Mouse (Mus musculus): Measurements from ENCODE around the gene Lrrc57.
A peak's percentile ranks its signal among the peaks of the same experiment; 100 is the strongest.
"Not testable (repeated sequence)": the region's sequence is repeated elsewhere in the genome, so short reads cannot be mapped to it uniquely, and the experiment has no call there.

The Lrrc57 gene

DNA sequence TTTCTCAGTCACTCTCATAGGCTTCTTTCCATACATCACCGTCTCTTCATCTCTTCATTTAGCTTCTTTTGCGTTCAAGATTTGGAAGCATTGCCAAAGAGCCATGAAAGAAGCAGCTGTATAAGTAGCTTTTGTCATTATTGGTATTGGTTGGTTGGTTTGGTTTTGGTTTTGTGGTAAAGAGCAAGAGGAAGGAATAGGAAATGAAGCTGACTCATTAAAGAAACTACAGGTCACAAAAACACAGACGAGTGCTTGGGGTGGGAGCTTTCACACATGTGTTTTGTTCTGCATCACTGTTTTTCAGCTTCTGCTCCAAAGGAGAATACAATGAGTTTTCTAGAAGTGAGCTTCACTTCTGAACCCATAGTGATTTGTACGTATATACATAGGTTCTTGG is 9.8 kb downstream of the Lrrc57 start:
- peak; percentile 60 for DNase-seq (ENCODE audit: low read depth)

DNA sequence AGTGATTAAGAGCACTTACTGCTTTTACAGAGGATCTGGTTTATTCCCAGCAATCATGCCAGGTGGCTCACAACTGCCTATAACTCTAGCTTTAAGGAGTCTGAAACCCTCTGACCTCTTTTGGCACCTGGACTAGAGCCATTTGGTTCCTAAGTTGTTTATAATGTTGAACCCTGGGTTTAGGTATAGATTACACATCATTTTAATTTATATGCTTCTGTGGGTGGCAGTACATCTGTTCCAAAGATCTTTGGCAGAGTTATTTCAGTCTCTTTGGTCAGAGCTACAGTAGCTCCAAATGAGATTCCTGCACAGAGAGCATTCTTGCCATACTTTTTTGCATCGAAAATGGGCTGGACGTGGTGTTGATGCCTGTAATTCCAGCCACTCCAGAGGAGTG is 11.6 kb downstream of the Lrrc57 start:
- DNase-seq (ENCODE audit: low read depth) = no peak

DNA sequence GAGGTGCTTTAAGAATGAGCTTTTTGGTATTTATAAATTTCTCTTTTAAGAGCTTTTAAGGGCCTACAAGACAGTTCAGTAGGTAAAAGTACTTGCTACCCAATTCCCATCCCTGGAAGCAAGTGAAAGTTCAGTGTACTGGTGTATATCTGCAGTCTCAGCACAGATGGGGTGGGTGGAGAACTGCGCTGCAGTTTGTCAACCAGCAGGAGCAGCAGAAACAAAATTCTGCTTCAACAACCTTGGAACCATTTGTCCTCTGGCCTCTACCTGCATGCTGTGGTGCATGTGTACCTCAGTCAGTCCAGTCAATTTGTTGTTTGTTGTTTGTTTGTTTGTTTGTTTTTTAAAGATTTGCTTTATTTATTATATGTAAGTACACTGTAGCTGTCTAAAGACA is 17.1 kb downstream of the Lrrc57 start:
- DNase-seq (ENCODE audit: low read depth) = no peak

DNA sequence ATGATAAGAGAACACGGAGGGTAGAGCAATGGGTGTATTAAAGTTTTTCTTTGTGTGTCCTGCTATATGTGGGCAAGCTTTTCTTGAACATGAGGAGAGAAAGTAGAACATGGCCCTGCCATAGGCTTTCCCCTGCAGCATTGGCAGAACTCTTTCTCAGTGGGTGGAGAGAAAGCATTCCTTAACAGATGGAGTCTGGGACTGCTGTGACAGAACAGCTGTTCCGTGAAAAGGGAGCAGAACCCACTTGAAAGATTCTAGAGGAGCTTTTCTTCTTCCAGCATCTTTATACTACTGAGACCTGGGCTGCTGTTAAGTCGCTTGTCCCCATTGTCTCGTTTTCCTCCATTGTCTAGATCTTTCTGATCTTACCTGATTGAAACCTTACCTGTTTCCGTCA is 19.6 kb downstream of the Lrrc57 start:
- DNase-seq (ENCODE audit: low read depth) = no peak

DNA sequence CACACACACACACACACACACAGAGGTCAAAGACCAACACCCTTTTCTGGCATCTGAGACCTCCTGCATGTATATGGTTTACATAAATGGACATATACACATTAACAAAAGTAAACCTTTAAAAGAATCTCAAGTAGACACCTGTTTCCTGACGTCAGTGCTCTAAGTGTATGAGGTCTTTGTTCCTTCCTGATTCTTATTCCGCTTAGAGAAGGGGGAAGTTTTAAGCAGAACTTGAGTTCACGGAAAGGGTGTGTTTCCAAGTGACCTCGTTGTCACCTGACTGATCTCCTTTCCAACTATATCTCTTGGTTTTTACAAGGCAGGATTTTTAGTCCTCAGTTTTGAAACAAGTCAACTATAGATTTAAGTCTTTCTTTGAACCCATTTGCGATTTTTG is 31.0 kb downstream of the Lrrc57 start:
- peak; percentile 48 for DNase-seq (ENCODE audit: low read depth)

DNA sequence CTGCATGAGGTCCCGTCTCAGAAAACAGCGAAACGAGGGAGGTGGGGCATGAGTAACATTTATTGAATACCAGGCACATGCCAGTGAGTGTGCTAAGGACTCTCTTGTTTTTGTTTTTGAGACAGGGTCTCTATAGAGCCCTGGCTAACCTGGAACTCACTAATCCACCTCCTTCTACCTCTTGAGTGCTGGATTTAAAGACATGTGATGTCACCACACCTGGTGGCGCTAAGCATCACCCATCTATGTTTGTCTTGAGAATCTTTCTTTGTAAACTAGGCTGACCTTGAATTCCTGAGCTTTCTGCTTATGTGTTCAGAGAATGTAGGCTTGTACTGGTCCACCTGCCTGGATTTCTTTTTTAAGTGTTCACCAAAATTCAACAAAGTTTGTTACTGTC is 31.5 kb downstream of the Lrrc57 start:
- no peak for DNase-seq (ENCODE audit: low read depth)

DNA sequence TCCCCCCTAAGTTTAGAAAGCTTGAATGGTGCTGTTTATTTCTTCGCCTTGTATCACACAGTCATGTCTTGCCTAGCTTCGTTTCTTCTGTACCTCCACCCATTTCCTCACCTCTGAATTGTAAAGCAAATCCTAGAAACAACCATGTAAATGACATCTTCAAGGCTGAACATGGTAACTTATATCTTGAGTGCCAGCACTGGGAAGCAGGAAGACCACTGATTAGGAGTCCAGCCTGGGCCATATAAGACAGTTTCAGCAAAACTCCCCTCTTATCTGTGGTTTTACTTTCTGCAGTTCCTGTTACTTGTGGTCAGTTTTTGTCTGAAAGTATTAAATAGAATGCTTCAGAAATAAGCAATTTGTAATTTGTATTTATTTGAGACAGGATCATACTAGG is 33.3 kb downstream of the Lrrc57 start:
- DNase-seq (ENCODE audit: low read depth) = no peak

DNA sequence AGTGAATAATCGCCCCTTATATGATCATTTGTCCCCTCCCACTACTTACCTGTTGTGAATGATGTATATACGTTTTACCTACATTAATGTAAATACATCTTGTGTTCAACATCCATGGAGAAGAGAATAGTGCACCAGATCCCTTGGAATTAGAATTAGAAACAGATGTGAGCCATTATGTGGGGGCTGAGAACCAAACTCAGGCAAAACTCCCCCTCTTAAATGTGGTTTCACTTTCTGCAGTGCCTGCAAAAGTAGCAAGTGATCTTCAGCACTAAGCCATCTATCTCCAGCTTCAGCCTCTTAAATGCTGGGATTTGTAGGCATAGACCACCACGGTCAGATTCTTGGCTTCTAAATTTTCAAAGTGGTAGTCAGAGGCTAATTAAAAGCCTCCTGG is 34.2 kb downstream of the Lrrc57 start:
- no peak for DNase-seq (ENCODE audit: low read depth)

DNA sequence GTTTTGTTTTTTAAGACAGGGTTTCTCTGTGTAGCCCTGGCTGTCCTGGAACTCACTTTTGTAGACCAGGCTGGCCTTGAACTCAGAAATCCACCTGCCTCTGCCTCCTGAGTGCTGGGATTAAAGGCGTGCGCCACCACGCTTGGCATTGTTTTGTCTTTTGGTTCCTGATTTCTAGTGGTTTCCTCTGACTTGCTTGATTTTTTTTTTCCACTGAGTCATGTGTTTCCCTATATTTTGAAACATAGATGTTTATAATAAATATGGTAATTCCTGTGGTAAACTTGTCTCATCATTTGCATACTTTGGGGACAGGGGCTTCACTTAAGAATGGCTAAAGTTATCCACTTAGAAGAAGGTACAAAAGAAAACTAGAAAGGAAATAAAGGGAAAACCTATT is 37.2 kb downstream of the Lrrc57 start:
- DNase-seq (ENCODE audit: low read depth) = not testable (repeated sequence)

DNA sequence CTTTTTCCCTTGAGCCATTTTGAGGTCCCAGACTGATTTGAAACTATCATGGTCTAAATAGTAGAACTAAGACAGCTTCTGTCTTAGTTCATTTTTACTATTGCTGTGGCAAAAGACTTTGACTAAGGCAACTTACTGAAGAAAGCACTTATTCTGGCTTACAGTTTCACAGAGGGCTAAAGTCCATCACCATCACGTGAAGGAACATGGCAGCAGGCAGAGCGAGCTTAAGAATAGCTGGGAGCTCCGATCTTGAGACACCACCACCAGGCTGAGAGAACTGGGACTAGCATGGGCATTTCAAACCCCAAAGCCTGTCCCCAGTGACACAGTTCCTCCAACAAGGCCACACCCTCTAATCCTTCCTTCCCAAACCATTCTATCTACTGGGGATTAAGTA is 38.2 kb downstream of the Lrrc57 start:
- no peak for DNase-seq (ENCODE audit: low read depth)

DNA sequence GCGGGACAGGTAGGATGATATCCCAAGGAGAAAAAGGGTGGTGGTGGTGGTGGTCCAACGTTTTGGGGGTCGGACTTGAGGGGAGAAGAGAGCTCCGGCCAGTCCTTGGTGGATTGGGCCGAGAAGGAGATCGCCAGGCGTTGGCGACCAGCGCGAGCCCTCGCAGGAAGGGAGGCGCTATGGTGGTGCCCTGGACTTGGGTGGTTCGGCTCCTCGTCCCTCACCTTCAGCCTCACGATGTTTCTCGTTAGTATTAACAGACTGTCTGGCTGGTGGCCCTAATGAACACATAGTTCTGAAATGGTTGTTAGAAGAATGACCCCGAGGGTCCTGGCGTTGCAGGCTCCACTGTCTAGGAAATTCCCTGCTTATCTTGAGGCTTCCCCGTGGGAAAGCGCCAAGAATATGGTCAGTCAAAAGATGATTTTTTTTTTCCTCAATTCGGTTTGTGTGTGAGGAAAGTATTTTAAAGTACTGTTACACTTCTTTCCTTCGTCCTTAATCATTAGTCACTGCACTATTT is 41.5 kb downstream of the Lrrc57 start:
- no peak for DNase-seq (ENCODE audit: low read depth)

DNA sequence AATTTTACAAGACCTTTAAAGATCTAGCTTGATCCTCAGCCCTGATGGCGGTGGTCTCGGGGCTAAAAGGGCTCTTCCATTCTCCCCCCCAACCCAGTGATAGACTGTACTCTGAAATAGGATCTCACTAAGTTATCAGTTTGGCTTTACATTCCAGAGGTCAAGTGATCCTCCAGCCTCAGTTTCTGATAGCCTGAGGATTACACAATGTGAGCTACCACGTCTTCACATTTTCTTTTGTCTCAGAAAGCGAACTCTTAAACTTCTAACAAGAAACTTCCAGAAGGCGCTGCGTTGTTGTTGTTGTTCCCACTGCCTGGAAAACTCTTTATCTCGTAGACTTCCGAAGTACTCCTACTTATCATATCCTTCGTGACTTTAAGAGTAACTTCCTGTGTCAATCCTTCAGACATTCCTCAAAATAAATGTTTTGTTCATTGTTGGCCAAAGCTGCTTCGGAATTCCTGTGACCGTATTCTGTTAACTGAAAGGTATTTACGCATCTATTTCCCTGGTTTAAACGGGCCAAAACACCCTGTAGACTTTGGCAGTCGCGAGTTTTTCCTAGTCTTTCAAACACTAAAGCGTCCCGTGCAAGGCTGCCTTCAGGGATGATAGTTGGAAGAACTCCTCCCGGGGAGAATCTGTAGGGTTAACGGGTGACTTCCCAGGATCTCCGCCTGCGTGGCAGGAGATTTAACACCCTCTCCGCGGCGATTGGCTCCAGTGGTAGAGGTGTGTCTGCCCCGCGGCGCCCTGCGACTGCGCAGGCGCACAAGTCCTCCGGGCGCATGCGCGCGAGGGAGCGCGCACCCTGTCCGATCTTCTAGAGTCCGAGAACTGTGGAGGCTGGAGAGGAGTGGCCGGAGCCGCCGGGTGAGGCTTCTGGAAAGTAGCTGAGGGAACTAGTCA is 42.2 kb downstream of the Lrrc57 start, which contains the start of gene Snap23:
TSS of gene Snap23 (plus strand) at position 786 of the 912 bp plus-strand sequence.
- DNase-seq (ENCODE audit: low read depth) = peak; percentile 94

DNA sequence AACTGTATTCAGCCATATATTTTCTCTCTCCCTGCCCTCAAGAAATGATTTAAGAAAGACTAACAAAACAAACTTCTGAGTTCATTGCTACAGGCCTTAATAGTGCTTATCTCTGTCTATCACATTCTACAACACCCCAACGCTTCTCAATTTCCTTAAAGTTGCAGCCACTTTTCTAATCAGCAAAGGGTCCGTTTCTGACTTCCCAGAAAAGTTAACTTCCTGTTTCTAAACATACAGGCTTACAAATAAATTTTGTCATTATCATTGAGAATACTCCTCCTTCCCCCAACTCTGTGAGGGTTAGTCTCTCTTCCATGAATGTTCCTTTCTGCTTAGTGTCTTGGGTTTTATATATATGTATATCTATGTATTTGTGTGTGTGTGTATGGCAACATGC is 44.0 kb downstream of the Lrrc57 start:
- no peak for DNase-seq (ENCODE audit: low read depth)

DNA sequence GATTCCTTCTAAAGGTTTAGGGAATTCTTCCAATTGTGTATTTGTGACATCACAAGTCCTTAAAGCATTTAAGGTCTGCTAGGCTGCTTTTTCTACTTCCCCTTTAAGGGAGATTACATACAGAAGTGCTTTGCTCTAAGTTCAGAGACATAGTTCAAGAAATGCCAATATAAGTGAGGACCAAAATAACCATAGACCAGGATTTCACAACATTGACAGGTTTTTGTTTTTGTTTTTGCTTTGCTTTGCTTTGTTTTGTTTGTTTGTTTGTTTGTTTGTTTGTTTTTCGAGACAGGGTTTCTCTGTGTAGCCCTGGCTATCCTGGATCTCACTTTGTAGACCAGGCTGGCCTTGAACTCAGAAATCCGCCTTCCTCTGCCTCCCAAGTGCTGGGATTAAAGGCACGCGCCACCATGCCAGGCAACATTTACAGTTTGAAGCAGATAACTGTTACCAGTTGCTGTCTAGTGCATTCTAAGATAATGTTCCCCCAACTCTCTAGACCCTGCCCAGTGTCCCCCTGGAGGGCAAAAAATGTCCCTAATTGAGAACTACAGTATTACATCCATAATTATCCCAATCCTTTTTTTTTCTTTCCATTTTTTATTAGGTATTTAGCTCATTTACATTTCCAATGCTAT is 44.7 kb downstream of the Lrrc57 start:
- peak; percentile 15 for DNase-seq (ENCODE audit: low read depth)

DNA sequence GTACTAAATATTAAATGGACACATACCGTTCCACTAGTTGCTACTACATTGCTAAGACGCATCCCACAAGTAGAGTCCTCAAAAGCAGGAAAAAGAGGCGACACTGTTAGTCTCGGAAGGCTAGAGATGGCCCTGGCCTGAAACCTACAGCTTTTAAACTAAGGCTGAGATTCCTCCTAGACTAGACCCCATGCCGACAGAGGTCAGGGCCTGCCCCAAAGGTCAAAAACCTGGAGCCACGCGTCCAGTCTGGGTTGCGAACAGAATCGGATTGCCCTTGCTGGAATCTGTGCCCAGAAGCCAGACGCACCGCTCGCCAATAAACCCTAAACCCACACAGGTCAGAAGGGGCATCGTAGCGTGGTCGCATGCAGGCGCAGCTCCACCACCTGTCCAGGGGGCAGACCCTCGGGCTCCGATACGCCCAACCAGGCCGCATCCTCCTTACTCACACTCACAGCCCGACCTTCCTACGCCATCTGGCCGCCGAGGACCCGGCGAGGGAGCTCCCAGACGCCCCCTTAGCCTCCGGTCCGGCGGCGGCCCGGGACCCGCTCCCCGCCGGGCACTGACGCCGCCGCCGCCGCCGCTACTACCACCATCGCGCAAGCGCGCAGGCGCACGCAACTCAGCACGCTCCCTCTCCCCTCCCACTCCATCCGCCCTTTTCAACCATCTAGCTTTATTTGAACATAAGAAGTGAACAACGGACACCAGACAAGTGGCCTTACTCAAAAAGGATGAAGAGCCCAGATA is 45.9 kb downstream of the Lrrc57 start, which contains the start of gene Zfp106:
TSS of gene Zfp106 (minus strand) at position 609 of the 756 bp plus-strand sequence.
- peak; percentile 93 for DNase-seq (ENCODE audit: low read depth)

DNA sequence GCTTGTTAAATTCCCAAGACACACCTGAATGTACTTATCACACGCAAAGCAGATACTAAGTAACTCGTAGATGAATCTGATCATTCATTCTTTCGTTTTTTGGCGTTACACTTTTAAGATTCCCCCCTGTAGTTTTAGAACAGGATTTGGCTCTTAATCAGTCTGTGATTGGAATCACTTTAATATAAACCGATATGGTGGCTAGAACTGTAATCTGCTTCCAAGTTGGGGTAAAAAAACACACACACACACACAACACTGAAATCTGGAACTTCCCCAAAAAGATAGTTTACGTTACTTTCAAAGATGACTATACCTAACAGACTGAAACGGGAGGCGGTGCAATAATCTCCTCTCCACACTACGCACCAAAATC is 46.5 kb downstream of the Lrrc57 start:
- no peak for DNase-seq (ENCODE audit: low read depth)

DNA sequence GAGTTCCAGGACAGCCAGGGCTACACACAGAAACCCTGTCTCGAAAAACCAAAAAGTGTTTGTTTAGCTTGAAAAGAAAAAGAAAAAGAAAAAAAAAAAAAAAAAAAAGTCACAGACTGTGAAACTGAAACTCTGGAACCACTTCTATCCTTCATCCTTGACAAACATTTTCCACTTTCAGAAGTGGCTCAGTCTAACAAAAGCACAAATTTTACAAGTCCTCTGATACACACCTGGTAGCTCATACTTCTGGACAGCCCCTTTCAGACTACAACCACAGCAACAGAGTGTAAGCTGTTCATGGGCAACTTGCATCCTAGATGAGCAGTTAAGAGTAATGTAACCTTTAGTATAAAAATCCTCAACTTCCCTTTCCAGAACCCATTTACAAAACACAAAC is 47.8 kb downstream of the Lrrc57 start:
- peak; percentile 33 for DNase-seq (ENCODE audit: low read depth)

DNA sequence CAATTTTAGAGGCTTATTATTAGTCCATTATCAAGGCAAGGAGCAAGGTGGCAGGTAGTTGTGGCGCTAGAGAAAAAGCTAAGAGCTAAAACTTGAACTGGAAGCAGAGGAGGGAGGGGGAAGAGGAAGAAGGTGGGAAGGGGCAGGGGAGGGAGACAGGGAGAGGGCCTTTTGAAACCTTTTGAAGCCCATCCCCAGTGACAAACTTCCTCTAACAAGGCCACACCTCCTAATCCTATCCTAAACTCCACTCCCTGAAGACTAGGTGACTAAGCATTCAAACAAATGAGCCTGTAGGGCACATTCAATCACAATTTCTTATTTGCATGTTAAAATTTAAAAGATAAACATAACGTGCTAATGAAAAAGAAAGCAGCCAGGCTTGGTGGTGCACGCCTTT is 50.5 kb downstream of the Lrrc57 start:
- no peak for DNase-seq (ENCODE audit: low read depth)

DNA sequence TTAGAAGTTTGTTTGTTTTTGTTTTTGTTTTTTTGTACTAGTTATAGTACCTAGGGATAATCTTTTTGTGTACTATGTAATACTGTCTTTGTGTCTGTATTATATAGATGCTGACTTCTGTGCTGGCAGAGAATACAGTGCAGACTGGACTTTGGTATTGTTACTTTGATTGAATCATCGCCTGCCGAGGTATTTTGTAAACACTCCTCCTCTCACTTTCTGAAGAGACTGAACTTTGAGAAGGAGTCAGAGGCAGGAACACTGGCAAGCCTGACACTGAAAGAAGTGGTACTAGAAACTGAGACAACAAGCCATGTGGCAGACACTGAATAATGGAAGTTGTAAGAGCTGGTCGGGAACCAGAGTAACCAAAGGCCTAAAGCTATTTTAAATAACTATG is 52.5 kb downstream of the Lrrc57 start:
- DNase-seq (ENCODE audit: low read depth) = no peak
